Mouse (Mus musculus) olfactory bulb, adult 2 months (tissue): Measurements from ENCODE around the gene Nav2.

Experiments
- CTCF ChIP-seq: fragments of 200-500 bp; IDR thresholded peaks from 2 replicates; pipeline ENCODE4 v1.5.1; 2012; ENCODE audit warnings: low read depth, mild to moderate bottlenecking, low read length, moderate library complexity; ENCODE audit not compliant: insufficient read depth
- POLR2A ChIP-seq: fragments of 200-500 bp; IDR thresholded peaks from 2 replicates; pipeline ENCODE4 v1.6.1; 2012; ENCODE audit warnings: mild to moderate bottlenecking, low read depth, low read length, moderate library complexity; ENCODE audit not compliant: insufficient read depth

GRCm38 (mm10) chr7:49527925-49528324, 619.4 kb downstream of the Nav2 start:
- no peak for TF ChIP-seq POLR2A
- no peak for TF ChIP-seq CTCF
